Mouse (Mus musculus) heart, embryonic 15.5 days (tissue): Measurements from ENCODE around the gene Abhd16a. TPM values are rescaled to one million over a fixed set of nuclear protein-coding genes. Genes with fewer than 3 reads are reported as not detected.

ENCODE experiments used
- ATAC-seq: fragments of 200-750 bp; cut with Nextera tagmentation; replicated peaks from 2 replicates; pipeline ENCODE4 v1.8.0; 2017; ENCODE audit warnings: low read depth, moderate TSS enrichment; ENCODE audit not compliant: insufficient number of reproducible peaks, insufficient read depth, low FRiP score
- H3K27ac ChIP-seq: fragments of 300-500 bp; sonication (generic); 2 replicates; pipeline ENCODE4 v1.5.1; 2015; ENCODE audit warnings: mild to moderate bottlenecking, inconsistent platforms
- H3K27me3 ChIP-seq: fragments of 300-500 bp; sonication (generic); 2 replicates; pipeline ENCODE4 v1.6.1; 2015; ENCODE audit warnings: inconsistent platforms
- H3K36me3 ChIP-seq: fragments of 300-500 bp; sonication (generic); 2 replicates; pipeline ENCODE4 v1.6.1; 2015; ENCODE audit warnings: mild to moderate bottlenecking, inconsistent platforms
- H3K4me1 ChIP-seq: fragments of 300-500 bp; sonication (generic); replicated peaks from 2 replicates; pipeline ENCODE4 v1.6.1; 2015; ENCODE audit warnings: inconsistent platforms
- H3K4me2 ChIP-seq: fragments of 300-500 bp; sonication (generic); 2 replicates; pipeline ENCODE4 v1.6.1; 2015; ENCODE audit warnings: inconsistent platforms, mild to moderate bottlenecking, moderate library complexity
- H3K4me3 ChIP-seq: fragments of 300-500 bp; sonication (generic); 2 replicates; pipeline ENCODE4 v1.5.1; 2015; ENCODE audit warnings: mild to moderate bottlenecking, inconsistent platforms
- H3K9ac ChIP-seq: fragments of 300-500 bp; sonication (generic); 2 replicates; pipeline ENCODE4 v1.6.1; 2015; ENCODE audit warnings: mild to moderate bottlenecking, inconsistent platforms
- H3K9me3 ChIP-seq: fragments of 300-500 bp; sonication (generic); replicated peaks from 2 replicates; pipeline ENCODE4 v1.6.1; 2016; ENCODE audit warnings: inconsistent platforms
- WGBS: fragments of 180-500 bp; shearing (Covaris S2); methylation state at CpG from one replicate; pipeline ENCODE4 v1.1.7; 2015; ENCODE audit warnings: mixed read lengths; 5-methylcytosine and 5-hydroxymethylcytosine counted together
- polyA plus RNA-seq: library from polyadenylated mRNA; unstranded; fragments of >200 nt; fragmentation: Nextera tagmentation; extraction: Ambion mirVana; gene quantifications from 2 replicates; pipeline ENCODE4 v1.2.1, GENCODE M21; 2015

The Abhd16a gene
- polyA plus RNA-seq, 1 experiment from 2014 or later: 64.7 TPM

DNA sequence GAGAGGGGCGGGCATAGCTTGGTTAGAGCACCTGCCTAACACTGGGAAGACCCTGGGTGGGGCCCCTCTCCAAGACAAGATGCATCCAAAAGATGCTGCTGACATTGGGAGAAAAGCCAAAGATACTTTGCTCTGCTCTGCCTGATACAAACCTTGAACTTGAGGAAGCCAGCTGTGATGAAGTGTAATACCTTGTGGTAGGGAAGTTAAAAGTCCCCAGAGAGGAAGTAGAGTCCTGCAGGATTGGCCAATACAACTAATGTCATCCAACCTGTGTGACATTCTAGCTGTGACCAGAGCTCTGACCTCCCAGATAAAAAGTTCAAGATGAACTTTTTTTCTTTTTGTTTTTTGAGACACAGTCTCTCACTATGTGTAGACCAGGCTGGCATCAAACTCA is 36.0 kb downstream of the Abhd16a start:
- Histone ChIP-seq H3K4me2 (peak overlapping the region; percentile 86; the same call in 1 of the 2 replicates), H3K27me3 (no peaks in the 10 kb centered on the region), H3K9me3 (no peaks in the 10 kb centered on the region), H3K4me1 (peaks cover 41% of the 10 kb centered on the region), H3K27ac (0 out of 2 replicates have a peak overlapping the region, but pooled peaks have one; percentile 94), H3K36me3 (peaks cover 16% of the 10 kb centered on the region), H3K9ac (no peak overlapping the region), H3K4me3 (no peak overlapping the region)
- no peak for ATAC-seq
- whole genome bisulfite sequencing: 86% methylated on average over 1 of the region's 1 CpGs

GRCm38 (mm10) chr17:35125578-35125977 is 36.5 kb downstream of the Abhd16a start:
- Histone ChIP-seq H3K9me3 (no peaks in the 10 kb centered on the region), H3K4me3 (peak overlapping the region; percentile 86), H3K36me3 (peaks cover 21% of the 10 kb centered on the region), H3K4me2 (peak overlapping the region; percentile 86), H3K27me3 (no peaks in the 10 kb centered on the region), H3K4me1 (peaks cover 36% of the 10 kb centered on the region), H3K9ac (peak overlapping the region; percentile 84), H3K27ac (peak overlapping the region; percentile 94)
- 28% methylated on average over 6 of the region's 6 CpGs for WGBS
- ATAC-seq: no peak

DNA sequence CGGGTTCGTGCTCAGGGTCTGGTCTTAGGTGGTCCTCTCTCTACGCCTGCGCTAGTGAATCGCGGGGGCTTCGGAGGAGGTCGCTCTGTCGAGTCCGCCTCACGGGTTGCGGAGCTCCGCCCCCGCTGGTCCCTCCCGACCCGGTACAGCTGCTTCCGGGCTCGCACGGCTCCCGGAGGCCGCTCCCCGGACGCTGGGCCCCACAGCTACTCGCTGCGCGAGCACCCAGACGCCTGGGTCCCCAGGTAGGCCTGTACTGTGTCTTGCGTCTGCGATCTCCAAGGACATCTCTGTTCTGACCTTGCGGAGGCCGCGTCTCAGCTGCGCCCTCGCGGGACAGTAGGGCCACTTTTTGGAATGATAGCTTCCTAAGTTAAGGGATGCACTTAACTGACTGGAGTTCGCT is 37.1 kb downstream of the Abhd16a start, which contains the start of gene D17H6S53E:
TSS of gene D17H6S53E (plus strand) at position 168 of the 406 bp plus-strand sequence.
- peak within 1 kb of the TSS; percentile 86 for H3K4me2 ChIP-seq
- peak; percentile 63 for ATAC-seq
- peak within 1 kb of the TSS; percentile 86 for H3K4me3 ChIP-seq

GRCm38 (mm10) chr17:35127017-35127416 is 38.0 kb downstream of the Abhd16a start:
- Histone ChIP-seq H3K9ac (peak overlapping the region; percentile 84), H3K36me3 (peaks cover 22% of the 10 kb centered on the region), H3K4me2 (peak overlapping the region; percentile 86), H3K27me3 (no peaks in the 10 kb centered on the region), H3K4me1 (peaks cover 32% of the 10 kb centered on the region), H3K4me3 (peak overlapping the region; percentile 86), H3K9me3 (no peaks in the 10 kb centered on the region), H3K27ac (peak overlapping the region; percentile 94)
- no peak for ATAC-seq
- 59% methylated on average over 13 of the region's 13 CpGs for WGBS

More for the DNA sequence above, 37.1 kb downstream of the Abhd16a start, which contains the start of gene D17H6S53E:
- WGBS: under 1% methylated on average over 36 of the region's 36 CpGs
- H3K9me3 ChIP-seq: no peaks in the 10 kb centered on the region
- H3K36me3 ChIP-seq: peaks cover 22% of the 10 kb centered on the region
- no peaks in the 10 kb centered on the region for H3K27me3 ChIP-seq
- peak within 1 kb of the TSS; percentile 84 for H3K9ac ChIP-seq
- H3K27ac ChIP-seq: peak within 1 kb of the TSS; percentile 94
- peaks cover 36% of the 10 kb centered on the region for H3K4me1 ChIP-seq

GRCm38 (mm10) chr17:35128996-35129395 is 39.9 kb downstream of the Abhd16a start:
- no peak overlapping the region for H3K9ac ChIP-seq
- peaks cover 16% of the 10 kb centered on the region for H3K36me3 ChIP-seq
- no peak overlapping the region for H3K4me3 ChIP-seq
- no peaks in the 10 kb centered on the region for H3K9me3 ChIP-seq
- 61% methylated on average over 11 of the region's 11 CpGs for WGBS
- peaks cover 25% of the 10 kb centered on the region for H3K4me1 ChIP-seq
- H3K27ac ChIP-seq: no peak overlapping the region
- H3K4me2 ChIP-seq: no peak overlapping the region
- no peaks in the 10 kb centered on the region for H3K27me3 ChIP-seq
- ATAC-seq: no peak

DNA sequence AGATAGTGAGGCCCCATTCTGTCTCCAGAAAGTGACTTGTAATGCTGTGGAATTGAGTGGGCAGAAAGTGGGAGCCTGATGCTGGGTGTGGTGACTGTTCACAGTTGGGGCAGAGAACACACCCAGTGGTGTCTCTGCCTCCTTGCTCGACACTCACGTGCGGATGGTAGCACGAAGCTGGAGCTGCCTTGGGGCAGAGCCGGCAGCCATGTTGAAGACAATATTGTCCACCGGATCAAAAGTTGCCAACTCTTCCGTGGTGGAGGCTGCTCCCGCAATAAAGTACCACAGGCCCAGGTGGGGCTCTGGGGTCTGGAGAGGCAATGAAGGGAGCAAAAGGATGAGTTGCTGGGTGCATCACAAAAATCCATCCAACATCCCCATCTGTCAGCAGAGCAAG is 42.0 kb downstream of the Abhd16a start:
- no peak overlapping the region for H3K27ac ChIP-seq
- no peaks in the 10 kb centered on the region for H3K27me3 ChIP-seq
- H3K4me2 ChIP-seq: no peak overlapping the region
- H3K4me1 ChIP-seq: peaks cover 18% of the 10 kb centered on the region
- H3K4me3 ChIP-seq: no peak overlapping the region
- no peak for ATAC-seq
- no peaks in the 10 kb centered on the region for H3K9me3 ChIP-seq
- no peak overlapping the region for H3K9ac ChIP-seq
- peaks cover 12% of the 10 kb centered on the region for H3K36me3 ChIP-seq
- 88% methylated on average over 8 of the region's 8 CpGs for WGBS

GRCm38 (mm10) chr17:35131500-35132173 is 42.6 kb downstream of the Abhd16a start, which contains the start of gene Apom:
Apom (minus strand) TSS chr17:35132050.
- no peak for ATAC-seq
- Histone ChIP-seq H3K4me3 (no peak within 1 kb of the TSS), H3K9ac (no peak within 1 kb of the TSS), H3K27me3 (no peaks in the 10 kb centered on the region), H3K4me1 (peaks cover 22% of the 10 kb centered on the region), H3K27ac (no peak within 1 kb of the TSS), H3K36me3 (peaks cover 12% of the 10 kb centered on the region), H3K4me2 (no peak within 1 kb of the TSS), H3K9me3 (no peaks in the 10 kb centered on the region)
- 79% methylated on average over 15 of the region's 15 CpGs for WGBS

DNA sequence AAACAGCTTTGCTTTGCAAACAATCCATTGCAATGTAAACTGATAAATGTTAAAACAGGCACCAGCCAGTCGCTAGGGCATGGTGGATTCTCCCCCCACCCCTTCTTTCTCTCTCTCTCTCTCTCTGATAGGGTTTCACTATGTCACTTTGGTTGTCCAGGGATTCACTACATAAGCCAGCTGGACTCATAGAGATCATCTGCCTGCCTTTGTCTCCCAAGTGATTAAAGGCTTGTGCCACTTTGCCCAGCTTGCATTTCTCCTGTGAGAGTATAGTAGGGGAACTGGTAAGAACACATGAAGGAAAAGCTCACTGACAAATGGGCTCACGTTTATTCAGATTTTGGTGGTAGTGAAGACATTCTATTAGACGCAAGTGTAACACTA is 43.1 kb downstream of the Abhd16a start:
- Histone ChIP-seq H3K4me2 (no peak overlapping the region), H3K9ac (no peak overlapping the region), H3K9me3 (no peaks in the 10 kb centered on the region), H3K27me3 (no peaks in the 10 kb centered on the region), H3K4me1 (peaks cover 22% of the 10 kb centered on the region), H3K4me3 (no peak overlapping the region), H3K27ac (no peak overlapping the region), H3K36me3 (peaks cover 12% of the 10 kb centered on the region)
- no peak for ATAC-seq
- WGBS: 75% methylated on average over 3 of the region's 3 CpGs

DNA sequence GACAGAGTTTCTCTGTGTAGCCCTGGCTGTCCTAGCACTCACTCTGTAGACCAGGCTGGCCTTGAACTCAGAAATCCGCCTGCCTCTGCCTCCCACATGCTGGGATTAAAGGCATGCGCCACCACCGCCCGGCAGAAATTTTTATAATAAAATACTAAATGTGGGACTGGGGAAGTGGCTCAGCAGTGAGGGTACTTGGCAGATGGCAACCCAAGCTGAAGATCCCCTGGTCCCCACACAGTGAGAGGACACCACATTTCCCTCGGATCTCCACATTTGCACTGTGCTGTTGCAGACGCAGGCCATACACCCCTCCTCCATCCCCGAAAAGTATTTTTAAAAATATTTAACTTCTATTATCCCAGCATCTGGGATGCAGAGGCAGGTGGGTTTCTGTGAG is 44.5 kb downstream of the Abhd16a start:
- H3K9me3 ChIP-seq: no peaks in the 10 kb centered on the region
- WGBS: 94% methylated on average over 7 of the region's 7 CpGs
- ATAC-seq: no peak
- H3K27ac ChIP-seq: no peak overlapping the region
- H3K36me3 ChIP-seq: peaks cover 16% of the 10 kb centered on the region
- H3K4me3 ChIP-seq: no peak overlapping the region
- no peak overlapping the region for H3K4me2 ChIP-seq
- H3K27me3 ChIP-seq: no peaks in the 10 kb centered on the region
- no peak overlapping the region for H3K9ac ChIP-seq
- peaks cover 15% of the 10 kb centered on the region for H3K4me1 ChIP-seq

DNA sequence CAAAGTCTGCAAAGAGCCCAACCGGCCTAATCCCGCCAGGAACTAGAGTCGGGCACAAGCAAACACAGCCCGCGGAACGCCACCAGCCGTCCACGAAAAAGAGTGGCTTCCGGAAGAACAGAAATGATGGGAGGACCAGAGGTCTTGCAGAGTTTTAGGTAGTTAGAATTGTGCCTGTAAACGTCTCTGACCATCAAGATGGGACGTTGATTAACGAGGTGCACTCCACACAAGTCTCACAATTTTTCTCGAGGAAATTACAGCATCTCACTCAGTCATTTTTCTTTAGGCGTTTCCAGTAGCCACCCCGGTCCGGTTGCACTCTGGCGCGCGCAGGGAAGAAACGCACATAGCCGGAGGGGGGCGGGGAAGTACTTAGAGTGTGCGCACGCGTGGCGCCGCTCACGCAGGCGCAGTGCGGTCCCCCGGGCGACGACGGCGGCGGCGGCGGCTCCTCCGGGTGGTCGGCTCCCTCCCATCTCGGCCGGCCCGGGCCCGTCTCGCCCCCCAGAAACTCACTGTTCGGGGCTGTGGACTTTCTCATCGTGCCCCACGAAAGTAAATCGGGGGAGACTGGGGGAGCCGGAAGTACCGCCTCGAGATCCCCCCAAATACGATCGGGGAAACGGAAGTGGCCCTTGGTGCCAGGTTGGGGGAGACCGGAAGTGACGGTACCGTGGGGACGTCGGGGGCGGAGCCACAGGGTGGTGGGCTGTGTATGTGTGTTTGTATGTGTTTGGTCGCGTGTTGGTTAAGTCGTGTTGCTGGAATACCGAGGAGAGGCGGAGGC is 45.9 kb downstream of the Abhd16a start, which contains the start of gene Bag6:
TSS of gene Bag6 (plus strand) at position 378 of the 790 bp plus-strand sequence.
- Histone ChIP-seq H3K36me3 (peaks cover 25% of the 10 kb centered on the region), H3K4me3 (peak within 1 kb of the TSS; percentile 88), H3K27ac (peak within 1 kb of the TSS; percentile 99), H3K9me3 (no peaks in the 10 kb centered on the region), H3K4me1 (peaks cover 14% of the 10 kb centered on the region), H3K27me3 (no peaks in the 10 kb centered on the region), H3K4me2 (peak within 1 kb of the TSS; percentile 73), H3K9ac (peak within 1 kb of the TSS; percentile 82)
- ATAC-seq: peak; percentile 95
- WGBS: under 1% methylated on average over 66 of the region's 66 CpGs

- H3K4me2 ChIP-seq: peak overlapping the region; percentile 73
- H3K4me1 ChIP-seq: peaks cover 14% of the 10 kb centered on the region
- H3K9ac ChIP-seq: peak overlapping the region; percentile 82
- H3K9me3 ChIP-seq: no peaks in the 10 kb centered on the region
- peaks cover 26% of the 10 kb centered on the region for H3K36me3 ChIP-seq
- peak overlapping the region; percentile 88 for H3K4me3 ChIP-seq
- peak; percentile 60 for ATAC-seq
- peak overlapping the region; percentile 99 for H3K27ac ChIP-seq
- under 1% methylated on average over 42 of the region's 43 CpGs for WGBS
- no peaks in the 10 kb centered on the region for H3K27me3 ChIP-seq
These were observed 46.7 kb downstream of the Abhd16a start for GRCm38 (mm10) chr17:35135591-35136320.
